Mouse (Mus musculus) liver, embryonic 14.5 days (tissue): ENCODE results near the gene D430041D05Rik.

Experiments
- CTCF ChIP-seq: IDR thresholded peaks from 2 replicates; pipeline ENCODE4 v1.5.1; 2016; ENCODE audit warnings: antibody characterized with exemption, low read depth, control low read depth
- EP300 ChIP-seq: IDR thresholded peaks from 2 replicates; pipeline ENCODE4 v1.6.1; 2016; ENCODE audit warnings: antibody characterized with exemption, low read depth

- TF ChIP-seq EP300 (no peak), CTCF (no peak)
These were observed 15.3 kb upstream of the D430041D05Rik start for GRCm38 (mm10) chr2:104426112-104426511.
